Mouse (Mus musculus): ENCODE results near the gene Methig1. TPM values are rescaled to one million over a fixed set of nuclear protein-coding genes. Genes with fewer than 3 reads are reported as not detected.

Gene Methig1
- total and polyA plus RNA-seq, 2 experiments from 2014 or later: 0.31 TPM; not detected in 1

DNA sequence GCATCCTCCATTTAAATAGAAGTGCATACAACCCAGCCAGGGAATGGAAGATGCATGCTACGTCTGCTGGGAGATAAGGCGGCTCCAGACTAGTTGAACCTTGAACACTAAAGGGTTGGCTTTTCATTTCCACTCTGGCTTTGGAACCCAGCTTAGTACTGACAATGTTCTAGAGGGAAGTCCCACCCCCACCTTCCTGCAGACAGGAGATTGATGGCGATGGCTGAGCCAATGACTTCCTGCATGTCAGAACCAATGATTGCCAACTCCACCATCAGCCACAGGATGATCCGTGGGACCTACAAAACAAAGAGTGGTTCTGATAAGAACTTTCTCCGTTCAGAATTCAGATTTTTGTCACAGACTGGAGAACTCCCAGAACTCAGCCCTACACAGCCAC lies 53.1 kb downstream of the Methig1 start:
- DNase-seq (ENCODE audit: low spot score): no peak
- no peak for TF ChIP-seq CTCF (IDR thresholded peaks at IDR 0.05; ENCODE audit: low read depth)
- 82% methylated on average over 5 of the region's 5 CpGs for WGBS

DNA sequence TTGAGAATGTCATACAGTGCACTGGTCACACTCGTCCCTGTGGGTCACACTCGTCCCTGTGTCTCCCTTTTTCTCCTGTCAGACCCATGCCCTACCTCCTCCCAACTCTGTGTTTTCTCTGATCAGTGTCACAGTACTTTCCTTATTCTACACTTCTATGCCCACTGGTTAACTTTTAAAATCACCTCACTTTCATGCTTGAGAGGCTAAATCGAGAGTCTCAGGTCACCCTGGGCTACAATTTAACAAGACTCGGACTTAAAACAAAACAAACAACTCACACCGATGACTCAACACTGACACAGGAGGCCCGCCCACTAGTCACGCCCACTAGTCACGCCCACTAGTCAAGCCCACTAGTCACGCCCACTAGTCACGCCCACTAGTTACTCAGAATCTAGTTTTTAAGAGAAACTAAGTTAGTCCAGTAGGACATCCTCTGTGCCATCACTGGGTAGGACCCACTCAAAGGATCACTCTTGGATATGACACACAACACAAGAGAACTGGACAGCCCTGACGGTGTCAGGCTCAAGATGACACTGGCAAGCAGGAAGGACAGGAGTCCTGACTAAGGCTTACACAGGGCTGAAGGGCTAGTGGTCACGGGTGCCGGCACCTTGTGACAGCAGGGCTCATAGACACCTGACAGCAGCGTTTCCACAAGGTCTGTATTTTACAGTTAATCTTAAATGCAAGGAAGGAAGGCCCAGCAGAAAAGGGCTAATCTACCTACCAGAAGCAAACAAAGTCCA lies 58.1 kb downstream of the Methig1 start:
- no peak overlapping the region for H3K9ac ChIP-seq (replicated peaks; ENCODE audit: low read length)
- no peak overlapping the region for H3K27ac ChIP-seq
- H3K4me2 ChIP-seq (ENCODE audit: low read depth, low read length): no peak overlapping the region
- 67% methylated on average over 14 of the region's 14 CpGs for WGBS
- no peak for ATAC-seq
- TF ChIP-seq CTCF (IDR thresholded peaks at IDR 0.05; ENCODE audit: low read depth): no peak
- no peaks in the 10 kb centered on the region for H3K9me3 ChIP-seq (ENCODE audit: low read length)
- no peaks in the 10 kb centered on the region for H3K4me1 ChIP-seq (ENCODE audit: insufficient read depth, low read length)
- no peak for DNase-seq (ENCODE audit: low spot score)
- no peaks in the 10 kb centered on the region for H3K27me3 ChIP-seq (ENCODE audit: insufficient read depth, low read length)
- no peak overlapping the region for H3K4me3 ChIP-seq (ENCODE audit: low read length)
- peaks cover 19% of the 10 kb centered on the region for H3K36me3 ChIP-seq (ENCODE audit: insufficient read depth, low read length)

More for the DNA sequence above, 53.1 kb downstream of the Methig1 start:
- Histone ChIP-seq H3K27me3 (ENCODE audit: insufficient read depth, low read length) (no peaks in the 10 kb centered on the region), H3K27ac (no peak overlapping the region), H3K9me3 (ENCODE audit: low read length) (no peaks in the 10 kb centered on the region), H3K4me1 (ENCODE audit: insufficient read depth, low read length) (no peaks in the 10 kb centered on the region), H3K4me3 (ENCODE audit: low read length) (no peak overlapping the region), H3K4me2 (ENCODE audit: low read depth, low read length) (no peak overlapping the region), H3K9ac (replicated peaks; ENCODE audit: low read length) (no peak overlapping the region), H3K36me3 (ENCODE audit: insufficient read depth, low read length) (peaks cover 44% of the 10 kb centered on the region)
- ATAC-seq: no peak

GRCm38 (mm10) chr15:100411731-100412130 lies 58.8 kb downstream of the Methig1 start:
- Histone ChIP-seq H3K4me3 (ENCODE audit: low read length) (no peak overlapping the region), H3K36me3 (ENCODE audit: insufficient read depth, low read length) (peaks cover 19% of the 10 kb centered on the region), H3K9ac (replicated peaks; ENCODE audit: low read length) (no peak overlapping the region), H3K27me3 (ENCODE audit: insufficient read depth, low read length) (no peaks in the 10 kb centered on the region), H3K4me1 (ENCODE audit: insufficient read depth, low read length) (no peaks in the 10 kb centered on the region), H3K27ac (no peak overlapping the region), H3K9me3 (ENCODE audit: low read length) (no peaks in the 10 kb centered on the region), H3K4me2 (ENCODE audit: low read depth, low read length) (no peak overlapping the region)
- 85% methylated on average over 5 of the region's 5 CpGs for WGBS
- no peak for ATAC-seq
- TF ChIP-seq CTCF (IDR thresholded peaks at IDR 0.05; ENCODE audit: low read depth): no peak
- no peak for DNase-seq (ENCODE audit: low spot score)

GRCm38 (mm10) chr15:100413306-100413705 lies 60.4 kb downstream of the Methig1 start:
- Histone ChIP-seq H3K4me3 (ENCODE audit: low read length) (no peak overlapping the region), H3K36me3 (ENCODE audit: insufficient read depth, low read length) (peaks cover 10% of the 10 kb centered on the region; the same call in 1 of the 2 replicates), H3K27ac (no peak overlapping the region), H3K9ac (replicated peaks; ENCODE audit: low read length) (no peak overlapping the region), H3K4me1 (ENCODE audit: insufficient read depth, low read length) (no peaks in the 10 kb centered on the region), H3K9me3 (ENCODE audit: low read length) (no peaks in the 10 kb centered on the region), H3K4me2 (ENCODE audit: low read depth, low read length) (no peak overlapping the region), H3K27me3 (ENCODE audit: insufficient read depth, low read length) (no peaks in the 10 kb centered on the region)
- ATAC-seq (no peak), DNase-seq (ENCODE audit: low spot score) (no peak)
- 82% methylated on average over 4 of the region's 5 CpGs for WGBS
- no peak for TF ChIP-seq CTCF (IDR thresholded peaks at IDR 0.05; ENCODE audit: low read depth)

GRCm38 (mm10) chr15:100414011-100414410 lies 61.1 kb downstream of the Methig1 start:
- Histone ChIP-seq H3K27me3 (ENCODE audit: insufficient read depth, low read length) (no peaks in the 10 kb centered on the region), H3K4me1 (ENCODE audit: insufficient read depth, low read length) (no peaks in the 10 kb centered on the region), H3K4me2 (ENCODE audit: low read depth, low read length) (no peak overlapping the region), H3K27ac (no peak overlapping the region), H3K36me3 (ENCODE audit: insufficient read depth, low read length) (peaks cover 8% of the 10 kb centered on the region; the same call in 1 of the 2 replicates), H3K9me3 (ENCODE audit: low read length) (no peaks in the 10 kb centered on the region), H3K9ac (replicated peaks; ENCODE audit: low read length) (no peak overlapping the region), H3K4me3 (ENCODE audit: low read length) (no peak overlapping the region)
- ATAC-seq: no peak
- 73% methylated on average over 4 of the region's 4 CpGs for WGBS
- DNase-seq (ENCODE audit: low spot score): no peak
- no peak for TF ChIP-seq CTCF (IDR thresholded peaks at IDR 0.05; ENCODE audit: low read depth)

- Histone ChIP-seq H3K9ac (replicated peaks; ENCODE audit: low read length) (no peak overlapping the region), H3K9me3 (ENCODE audit: low read length) (no peaks in the 10 kb centered on the region), H3K4me1 (ENCODE audit: insufficient read depth, low read length) (0 out of 2 replicates have a peak, but pooled peaks cover 5% of the 10 kb centered on the region), H3K27ac (no peak overlapping the region), H3K4me3 (ENCODE audit: low read length) (no peak overlapping the region), H3K27me3 (ENCODE audit: insufficient read depth, low read length) (no peaks in the 10 kb centered on the region), H3K36me3 (ENCODE audit: insufficient read depth, low read length) (peaks cover 8% of the 10 kb centered on the region; the same call in 1 of the 2 replicates), H3K4me2 (ENCODE audit: low read depth, low read length) (no peak overlapping the region)
- TF ChIP-seq CTCF (IDR thresholded peaks at IDR 0.05; ENCODE audit: low read depth): no peak
- ATAC-seq (no peak), DNase-seq (ENCODE audit: low spot score) (no peak)
- WGBS: 96% methylated on average over 13 of the region's 13 CpGs
These were observed 62.0 kb downstream of the Methig1 start for GRCm38 (mm10) chr15:100414942-100415341.

DNA sequence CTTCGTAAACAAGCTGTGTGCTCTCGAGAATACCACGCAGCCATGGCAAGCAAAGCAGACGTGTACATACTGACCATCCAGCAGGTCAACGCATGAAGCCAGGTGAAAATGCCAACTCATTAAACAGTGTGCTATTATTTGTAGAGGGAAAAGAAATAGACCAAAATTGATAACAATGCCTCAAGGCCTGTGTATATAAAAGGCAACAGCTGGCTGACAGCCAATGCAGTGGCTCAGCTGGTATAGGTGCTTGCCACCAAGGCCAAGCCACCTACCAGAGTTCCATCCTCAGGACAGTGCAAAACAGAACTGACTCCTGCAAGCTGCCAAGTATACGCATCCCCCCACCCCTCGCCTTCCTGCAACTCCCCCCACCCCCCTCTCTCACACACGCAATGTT lies 62.7 kb downstream of the Methig1 start:
- no peak for TF ChIP-seq CTCF (IDR thresholded peaks at IDR 0.05; ENCODE audit: low read depth)
- no peaks in the 10 kb centered on the region for H3K27me3 ChIP-seq (ENCODE audit: insufficient read depth, low read length)

More for the DNA sequence above, 62.7 kb downstream of the Methig1 start:
- H3K9me3 ChIP-seq (ENCODE audit: low read length): no peaks in the 10 kb centered on the region
- DNase-seq (ENCODE audit: low spot score) (no peak), ATAC-seq (no peak)
- no peak overlapping the region for H3K4me3 ChIP-seq (ENCODE audit: low read length)
- H3K36me3 ChIP-seq (ENCODE audit: insufficient read depth, low read length): peaks cover 8% of the 10 kb centered on the region; the same call in 1 of the 2 replicates
- 0 out of 2 replicates have a peak, but pooled peaks cover 5% of the 10 kb centered on the region for H3K4me1 ChIP-seq (ENCODE audit: insufficient read depth, low read length)
- WGBS: 87% methylated on average over 8 of the region's 8 CpGs
- no peak overlapping the region for H3K27ac ChIP-seq
- no peak overlapping the region for H3K9ac ChIP-seq (replicated peaks; ENCODE audit: low read length)
- no peak overlapping the region for H3K4me2 ChIP-seq (ENCODE audit: low read depth, low read length)

All from hindbrain, postnatal 0 days (tissue).